Comparison of ENCODE assay signal across 19 mouse cellular contexts in genomic region chr13:36314218-36314617, GRCm38 (mm10).
DNase-seq lines count a peak whose midpoint lies in the region; ATAC-seq and TF ChIP-seq lines count a peak whose summit lies in the region.
"Had no signal": no experiment of that assay in that cellular context is flagged by ENCODE, and none has a peak within 500 bp of the region (broad histone marks: within the 10 kb centered on the region; RNA-seq: fewer than 3 reads in every experiment).

No protein-coding gene starts in this region.

- no peak overlapping the region for H3K27ac ChIP-seq in gastrocnemius, adult 2 months
- H3K27ac ChIP-seq in layer of hippocampus, adult 2 months: peak overlapping the region; percentile 80; the same call in 1 of the 2 replicates
- H3K27ac ChIP-seq in lung, embryonic 14.5 days (ENCODE audit: low read depth): no peak overlapping the region
- peak overlapping the region; percentile 44; the same call in 1 of the 2 replicates for H3K27ac ChIP-seq in small intestine, adult 2 months (ENCODE audit: insufficient read depth, low read depth, low read length)
- H3K27ac ChIP-seq in forebrain, embryonic 10.5 days: no peak overlapping the region
- H3K27ac ChIP-seq: heart, embryonic 13.5 days; hindbrain, embryonic 13.5 days; liver, embryonic 13.5 days; macrophage; neural tube, embryonic 15.5 days had no signal

- no peaks in the 10 kb centered on the region for H3K4me1 ChIP-seq in lung, embryonic 14.5 days (ENCODE audit: insufficient read depth)
- H3K4me1 ChIP-seq in small intestine, adult 2 months (ENCODE audit: control insufficient read depth, insufficient read depth, insufficient read length, low read length): peaks cover 11% of the 10 kb centered on the region; the same call in 1 of the 2 replicates
- peaks cover 11% of the 10 kb centered on the region; the same call in 1 of the 2 replicates for H3K4me1 ChIP-seq in forebrain, embryonic 10.5 days
- H3K4me1 ChIP-seq: liver, embryonic 13.5 days had no signal

- intact Hi-C loops in gastrocnemius, adult 2 months (cut with DNase I): no loop called here

- H3K4me3 ChIP-seq in gastrocnemius, adult 2 months: no peak overlapping the region
- no peak overlapping the region for H3K4me3 ChIP-seq in layer of hippocampus, adult 2 months
- H3K4me3 ChIP-seq in lung, embryonic 14.5 days (ENCODE audit: low read depth, low read length): no peak overlapping the region
- no peak overlapping the region for H3K4me3 ChIP-seq in small intestine, adult 2 months (ENCODE audit: low read depth, low read length)
- no peak overlapping the region for H3K4me3 ChIP-seq in forebrain, embryonic 10.5 days
- H3K4me3 ChIP-seq: heart, embryonic 13.5 days; hindbrain, embryonic 13.5 days; liver, embryonic 13.5 days; myocyte; neural tube, embryonic 15.5 days had no signal

- H3K4me2 ChIP-seq in lung, embryonic 14.5 days: no peak overlapping the region
- H3K4me2 ChIP-seq: heart, embryonic 13.5 days; hindbrain, embryonic 13.5 days; liver, embryonic 13.5 days; neural tube, embryonic 15.5 days had no signal

- no peak for ATAC-seq in lung, embryonic 14.5 days (ENCODE audit: insufficient read depth)
- ATAC-seq: forebrain, embryonic 14.5 days had no signal

- peak; percentile 30 for DNase-seq in gastrocnemius, adult 2 months
- no peak for DNase-seq in gastrocnemius, postnatal 10 days
- DNase-seq in layer of hippocampus, adult 2 months (ENCODE audit: low spot score in 2 of 2): no peak
- DNase-seq in layer of hippocampus, postnatal 10 days (ENCODE audit: low spot score in 2 of 2): no peak
- peak; percentile 7 for DNase-seq in lung, embryonic 14.5 days
- DNase-seq in forebrain, embryonic 10.5 days (ENCODE audit: extremely low spot score, low spot score): no peak
- DNase-seq in embryo, embryonic 11 days: no peak
- DNase-seq: cerebellum, adult 11 months; cerebellum, postnatal 14 days; liver, embryonic 13.5 days; midbrain, embryonic 14.5 days; thymus, postnatal 25 days had no signal

- H3K9me3 ChIP-seq in lung, embryonic 14.5 days (ENCODE audit: low read depth, low read length): no peaks in the 10 kb centered on the region
- H3K9me3 ChIP-seq in forebrain, embryonic 10.5 days: no peaks in the 10 kb centered on the region
- H3K9me3 ChIP-seq: heart, embryonic 13.5 days; hindbrain, embryonic 13.5 days; liver, embryonic 13.5 days; neural tube, embryonic 15.5 days had no signal

- no peaks in the 10 kb centered on the region for H3K27me3 ChIP-seq in lung, embryonic 14.5 days (ENCODE audit: insufficient read depth, low read length)
- H3K27me3 ChIP-seq in small intestine, adult 2 months (ENCODE audit: control insufficient read depth, insufficient read depth, low read length): no peaks in the 10 kb centered on the region
- no peaks in the 10 kb centered on the region for H3K27me3 ChIP-seq in forebrain, embryonic 10.5 days (ENCODE audit: poor library complexity, severe bottlenecking)
- H3K27me3 ChIP-seq: heart, embryonic 13.5 days; hindbrain, embryonic 13.5 days; liver, embryonic 13.5 days; neural tube, embryonic 15.5 days had no signal

- H3K36me3 ChIP-seq in lung, embryonic 14.5 days (ENCODE audit: insufficient read depth): no peaks in the 10 kb centered on the region
- no peaks in the 10 kb centered on the region for H3K36me3 ChIP-seq in small intestine, adult 2 months (ENCODE audit: control insufficient read depth, insufficient read depth, low read length)
- H3K36me3 ChIP-seq in forebrain, embryonic 10.5 days (replicated peaks): no peaks in the 10 kb centered on the region
- H3K36me3 ChIP-seq: heart, embryonic 13.5 days; hindbrain, embryonic 13.5 days; liver, embryonic 13.5 days; neural tube, embryonic 15.5 days had no signal

- no peak overlapping the region for H3K9ac ChIP-seq in lung, embryonic 14.5 days
- H3K9ac ChIP-seq: heart, embryonic 13.5 days; hindbrain, embryonic 13.5 days; liver, embryonic 13.5 days; neural tube, embryonic 15.5 days had no signal

- TF ChIP-seq CTCF in gastrocnemius, adult 2 months (IDR thresholded peaks at IDR 0.05): no peak
- no peak for TF ChIP-seq CTCF in layer of hippocampus, adult 2 months (conservative IDR thresholded peaks at IDR 0.05)
- no peak for TF ChIP-seq CTCF in lung, embryonic 14.5 days (IDR thresholded peaks at IDR 0.05; ENCODE audit: low read depth)
- no peak for TF ChIP-seq CTCF in small intestine, adult 2 months (IDR thresholded peaks at IDR 0.05; ENCODE audit: extremely low read depth, insufficient read length, insufficient replicate concordance, low read depth, low read length)

- no peak for TF ChIP-seq POLR2A in small intestine, adult 2 months (IDR thresholded peaks at IDR 0.05; ENCODE audit: low read depth, low read length)

- 72% methylated on average over 8 of the region's 8 CpGs for WGBS in lung, embryonic 14.5 days
- 32% methylated on average over 8 of the region's 8 CpGs for WGBS in small intestine, adult 2 months
- WGBS in forebrain, embryonic 10.5 days: 88% methylated on average over 8 of the region's 8 CpGs

Comparison
In these comparisons a context has a peak if more than half of its experiments do, and no peak if none do; other contexts are left out.
1. DNase-seq: peak in gastrocnemius, adult 2 months (single experiment) and lung, embryonic 14.5 days (single experiment); none in gastrocnemius, postnatal 10 days (single experiment), layer of hippocampus, adult 2 months (0 of 2), layer of hippocampus, postnatal 10 days (0 of 2), forebrain, embryonic 10.5 days (single experiment) and embryo, embryonic 11 days (single experiment).
2. H3K27ac ChIP-seq: peak in layer of hippocampus, adult 2 months (single experiment) and small intestine, adult 2 months (single experiment); none in gastrocnemius, adult 2 months (single experiment), lung, embryonic 14.5 days (single experiment) and forebrain, embryonic 10.5 days (single experiment).